Mouse (Mus musculus): ENCODE results near the gene Trim47. TPM values are rescaled to one million over a fixed set of nuclear protein-coding genes. Genes with fewer than 3 reads are reported as not detected.

The Trim47 gene
- polyA plus RNA-seq, 1 experiment, result 95.4 TPM

GRCm38 (mm10) chr11:116105065-116105464, 21.9 kb downstream of the Trim47 start:
- Histone ChIP-seq H3K4me3 (ENCODE audit: insufficient read depth, poor library complexity, severe bottlenecking) (no peak overlapping the region), H3K27me3 (ENCODE audit: control insufficient read depth, insufficient read depth, insufficient read length) (no peaks in the 10 kb centered on the region), H3ac (ENCODE audit: control insufficient read depth, insufficient read length, low read depth) (no peak overlapping the region), H3K79me3 (ENCODE audit: low read depth) (peaks cover 9% of the 10 kb centered on the region), H3K36me3 (ENCODE audit: control insufficient read depth, insufficient read depth) (peaks cover 25% of the 10 kb centered on the region), H3K79me2 (ENCODE audit: control insufficient read depth, insufficient read depth) (peaks cover 40% of the 10 kb centered on the region)
- TF ChIP-seq MYOG (IDR thresholded peaks at IDR 0.05; ENCODE audit: control insufficient read depth, extremely low read depth, insufficient read length) (no peak), FOSL1 (IDR thresholded peaks at IDR 0.05; ENCODE audit: insufficient read depth, low read length, poor library complexity, severe bottlenecking) (no peak), CEBPB (IDR thresholded peaks at IDR 0.05; ENCODE audit: low read depth) (no peak), MAX (IDR thresholded peaks at IDR 0.05) (no peak), CTCF (IDR thresholded peaks at IDR 0.05; ENCODE audit: control insufficient read depth, insufficient read depth, insufficient read length) (no peak), MYOD1 (IDR thresholded peaks at IDR 0.05; ENCODE audit: control insufficient read depth, insufficient read length, low read depth) (no peak), USF1 (IDR thresholded peaks at IDR 0.05; ENCODE audit: low read depth) (no peak)

GRCm38 (mm10) chr11:116104006-116104646, 22.9 kb downstream of the Trim47 start:
- Histone ChIP-seq H3K4me3 (ENCODE audit: insufficient read depth, poor library complexity, severe bottlenecking) (no peak overlapping the region), H3ac (ENCODE audit: control insufficient read depth, insufficient read length, low read depth) (peak overlapping the region; percentile 3), H3K36me3 (ENCODE audit: control insufficient read depth, insufficient read depth) (peaks cover 25% of the 10 kb centered on the region), H3K79me2 (ENCODE audit: control insufficient read depth, insufficient read depth) (peaks cover 31% of the 10 kb centered on the region), H3K27me3 (ENCODE audit: control insufficient read depth, insufficient read depth, insufficient read length) (no peaks in the 10 kb centered on the region), H3K79me3 (ENCODE audit: low read depth) (peaks cover 7% of the 10 kb centered on the region)
- TF ChIP-seq MYOG (IDR thresholded peaks at IDR 0.05; ENCODE audit: control insufficient read depth, extremely low read depth, insufficient read length) (no peak), MAX (IDR thresholded peaks at IDR 0.05) (no peak), CEBPB (IDR thresholded peaks at IDR 0.05; ENCODE audit: low read depth) (no peak), FOSL1 (IDR thresholded peaks at IDR 0.05; ENCODE audit: insufficient read depth, low read length, poor library complexity, severe bottlenecking) (no peak), MYOD1 (IDR thresholded peaks at IDR 0.05; ENCODE audit: control insufficient read depth, insufficient read length, low read depth) (no peak), CTCF (IDR thresholded peaks at IDR 0.05; ENCODE audit: control insufficient read depth, insufficient read depth, insufficient read length) (no peak)

GRCm38 (mm10) chr11:116103572-116103971, 23.4 kb downstream of the Trim47 start:
- no peaks in the 10 kb centered on the region for H3K27me3 ChIP-seq (ENCODE audit: control insufficient read depth, insufficient read depth, insufficient read length)
- H3K36me3 ChIP-seq (ENCODE audit: control insufficient read depth, insufficient read depth), result peaks cover 25% of the 10 kb centered on the region
- TF ChIP-seq MAX (IDR thresholded peaks at IDR 0.05), result no peak
- TF ChIP-seq MYOD1 (IDR thresholded peaks at IDR 0.05; ENCODE audit: control insufficient read depth, insufficient read length, low read depth), result no peak
- no peak for TF ChIP-seq MYOG (IDR thresholded peaks at IDR 0.05; ENCODE audit: control insufficient read depth, extremely low read depth, insufficient read length)
- no peak overlapping the region for H3ac ChIP-seq (ENCODE audit: control insufficient read depth, insufficient read length, low read depth)
- no peak overlapping the region for H3K4me3 ChIP-seq (ENCODE audit: insufficient read depth, poor library complexity, severe bottlenecking)
- peaks cover 29% of the 10 kb centered on the region for H3K79me2 ChIP-seq (ENCODE audit: control insufficient read depth, insufficient read depth)
- H3K79me3 ChIP-seq (ENCODE audit: low read depth), result peaks cover 7% of the 10 kb centered on the region

- H3K27me3 ChIP-seq (ENCODE audit: control insufficient read depth, insufficient read depth, insufficient read length), result no peaks in the 10 kb centered on the region
- H3K36me3 ChIP-seq (ENCODE audit: control insufficient read depth, insufficient read depth), result peaks cover 16% of the 10 kb centered on the region
- peaks cover 19% of the 10 kb centered on the region for H3K79me2 ChIP-seq (ENCODE audit: control insufficient read depth, insufficient read depth)
- no peak overlapping the region for H3K4me3 ChIP-seq (ENCODE audit: insufficient read depth, poor library complexity, severe bottlenecking)
- TF ChIP-seq CTCF (IDR thresholded peaks at IDR 0.05; ENCODE audit: control insufficient read depth, insufficient read depth, insufficient read length), result no peak
- TF ChIP-seq CEBPB (IDR thresholded peaks at IDR 0.05; ENCODE audit: low read depth), result no peak
- no peak for TF ChIP-seq USF1 (IDR thresholded peaks at IDR 0.05; ENCODE audit: low read depth)
- no peak for TF ChIP-seq FOSL1 (IDR thresholded peaks at IDR 0.05; ENCODE audit: insufficient read depth, low read length, poor library complexity, severe bottlenecking)
- TF ChIP-seq MYOG (IDR thresholded peaks at IDR 0.05; ENCODE audit: control insufficient read depth, extremely low read depth, insufficient read length), result no peak
- TF ChIP-seq MAX (IDR thresholded peaks at IDR 0.05), result no peak
- no peak for TF ChIP-seq MYOD1 (IDR thresholded peaks at IDR 0.05; ENCODE audit: control insufficient read depth, insufficient read length, low read depth)
- no peaks in the 10 kb centered on the region for H3K79me3 ChIP-seq (ENCODE audit: low read depth)
- no peak overlapping the region for H3ac ChIP-seq (ENCODE audit: control insufficient read depth, insufficient read length, low read depth)
Measured at GRCm38 (mm10) chr11:116102472-116102871, 24.5 kb downstream of the Trim47 start.

GRCm38 (mm10) chr11:116101931-116102381, 25.1 kb downstream of the Trim47 start:
- Histone ChIP-seq H3K27me3 (ENCODE audit: control insufficient read depth, insufficient read depth, insufficient read length) (no peaks in the 10 kb centered on the region), H3K36me3 (ENCODE audit: control insufficient read depth, insufficient read depth) (peaks cover 15% of the 10 kb centered on the region), H3ac (ENCODE audit: control insufficient read depth, insufficient read length, low read depth) (no peak overlapping the region), H3K79me2 (ENCODE audit: control insufficient read depth, insufficient read depth) (peaks cover 14% of the 10 kb centered on the region), H3K79me3 (ENCODE audit: low read depth) (no peaks in the 10 kb centered on the region), H3K4me3 (ENCODE audit: insufficient read depth, poor library complexity, severe bottlenecking) (no peak overlapping the region)
- TF ChIP-seq FOSL1 (IDR thresholded peaks at IDR 0.05; ENCODE audit: insufficient read depth, low read length, poor library complexity, severe bottlenecking), result no peak
- TF ChIP-seq CTCF (IDR thresholded peaks at IDR 0.05; ENCODE audit: control insufficient read depth, insufficient read depth, insufficient read length), result no peak
- no peak for TF ChIP-seq USF1 (IDR thresholded peaks at IDR 0.05; ENCODE audit: low read depth)
- TF ChIP-seq MYOG (IDR thresholded peaks at IDR 0.05; ENCODE audit: control insufficient read depth, extremely low read depth, insufficient read length), result no peak
- no peak for TF ChIP-seq CEBPB (IDR thresholded peaks at IDR 0.05; ENCODE audit: low read depth)
- no peak for TF ChIP-seq MYOD1 (IDR thresholded peaks at IDR 0.05; ENCODE audit: control insufficient read depth, insufficient read length, low read depth)
- TF ChIP-seq MAX (IDR thresholded peaks at IDR 0.05), result no peak

GRCm38 (mm10) chr11:116100839-116101238, 26.2 kb downstream of the Trim47 start:
- Histone ChIP-seq H3K79me3 (ENCODE audit: low read depth) (no peaks in the 10 kb centered on the region), H3ac (ENCODE audit: control insufficient read depth, insufficient read length, low read depth) (no peak overlapping the region), H3K36me3 (ENCODE audit: control insufficient read depth, insufficient read depth) (peaks cover 5% of the 10 kb centered on the region), H3K4me3 (ENCODE audit: insufficient read depth, poor library complexity, severe bottlenecking) (no peak overlapping the region), H3K79me2 (ENCODE audit: control insufficient read depth, insufficient read depth) (peaks cover 3% of the 10 kb centered on the region), H3K27me3 (ENCODE audit: control insufficient read depth, insufficient read depth, insufficient read length) (no peaks in the 10 kb centered on the region)
- TF ChIP-seq MYOD1 (IDR thresholded peaks at IDR 0.05; ENCODE audit: control insufficient read depth, insufficient read length, low read depth) (no peak), USF1 (IDR thresholded peaks at IDR 0.05; ENCODE audit: low read depth) (no peak), FOSL1 (IDR thresholded peaks at IDR 0.05; ENCODE audit: insufficient read depth, low read length, poor library complexity, severe bottlenecking) (no peak), MAX (IDR thresholded peaks at IDR 0.05) (no peak), MYOG (IDR thresholded peaks at IDR 0.05; ENCODE audit: control insufficient read depth, extremely low read depth, insufficient read length) (no peak), CTCF (IDR thresholded peaks at IDR 0.05; ENCODE audit: control insufficient read depth, insufficient read depth, insufficient read length) (no peak), CEBPB (IDR thresholded peaks at IDR 0.05; ENCODE audit: low read depth) (no peak)

Measured in C2C12 (cell line).